In genomic region chr16:77893690-77894089, GRCm38 (mm10) we compare ENCODE assay signal across 17 mouse cellular contexts.
A peak's percentile ranks its signal among the peaks of the same experiment; 100 is the strongest.
DNase-seq lines count a peak whose midpoint lies in the region; ATAC-seq and TF ChIP-seq lines count a peak whose summit lies in the region.
"Had no signal": no experiment of that assay in that cellular context is flagged by ENCODE, and none has a peak within 500 bp of the region (broad histone marks: within the 10 kb centered on the region; RNA-seq: fewer than 3 reads in every experiment).

No protein-coding gene starts in this region.

- no peak overlapping the region for H3K4me2 ChIP-seq in forebrain, embryonic 13.5 days
- H3K4me2 ChIP-seq in forebrain, embryonic 11.5 days (ENCODE audit: low read depth, low read length, severe bottlenecking), result no peak overlapping the region
- no peak overlapping the region for H3K4me2 ChIP-seq in embryonic facial prominence, embryonic 14.5 days (ENCODE audit: low read depth, low read length)
- no peak overlapping the region for H3K4me2 ChIP-seq in hindbrain, embryonic 14.5 days (replicated peaks)
- no peak overlapping the region for H3K4me2 ChIP-seq in midbrain, postnatal 0 days (ENCODE audit: low read depth, low read length, poor library complexity, severe bottlenecking)
- H3K4me2 ChIP-seq: heart, embryonic 11.5 days; limb, embryonic 15.5 days had no signal

- H3K27ac ChIP-seq in forebrain, embryonic 13.5 days, result peak overlapping the region; percentile 80
- H3K27ac ChIP-seq in forebrain, embryonic 11.5 days (ENCODE audit: low read depth, low read length), result no peak overlapping the region
- peak overlapping the region; percentile 78 for H3K27ac ChIP-seq in embryonic facial prominence, embryonic 14.5 days (replicated peaks; ENCODE audit: low read depth, low read length)
- peak overlapping the region; percentile 76 for H3K27ac ChIP-seq in hindbrain, embryonic 14.5 days
- H3K27ac ChIP-seq in midbrain, postnatal 0 days (ENCODE audit: low read depth, low read length), result no peak overlapping the region
- H3K27ac ChIP-seq: limb, embryonic 15.5 days had no signal

- H3K4me3 ChIP-seq in forebrain, embryonic 13.5 days, result no peak overlapping the region
- H3K4me3 ChIP-seq in forebrain, embryonic 11.5 days (ENCODE audit: low read depth, low read length), result no peak overlapping the region
- no peak overlapping the region for H3K4me3 ChIP-seq in embryonic facial prominence, embryonic 14.5 days (ENCODE audit: low read depth, low read length)
- H3K4me3 ChIP-seq in hindbrain, embryonic 14.5 days (replicated peaks; ENCODE audit: low read length), result no peak overlapping the region
- no peak overlapping the region for H3K4me3 ChIP-seq in midbrain, postnatal 0 days (ENCODE audit: low read depth, low read length)
- H3K4me3 ChIP-seq: limb, embryonic 15.5 days had no signal

- no peaks in the 10 kb centered on the region for H3K36me3 ChIP-seq in forebrain, embryonic 13.5 days (ENCODE audit: poor library complexity, severe bottlenecking)
- no peaks in the 10 kb centered on the region for H3K36me3 ChIP-seq in forebrain, embryonic 11.5 days (ENCODE audit: control insufficient read depth, insufficient read depth, low read length)
- no peaks in the 10 kb centered on the region for H3K36me3 ChIP-seq in embryonic facial prominence, embryonic 14.5 days (ENCODE audit: control insufficient read depth, insufficient read depth, low read length)
- no peaks in the 10 kb centered on the region for H3K36me3 ChIP-seq in hindbrain, embryonic 14.5 days (replicated peaks; ENCODE audit: control insufficient read depth, insufficient read depth)
- no peaks in the 10 kb centered on the region for H3K36me3 ChIP-seq in midbrain, postnatal 0 days (ENCODE audit: insufficient read depth, low read length)
- H3K36me3 ChIP-seq: G1E; limb, embryonic 15.5 days had no signal

- no peaks in the 10 kb centered on the region for H3K9me3 ChIP-seq in forebrain, embryonic 13.5 days (replicated peaks)
- H3K9me3 ChIP-seq in forebrain, embryonic 11.5 days (ENCODE audit: control insufficient read depth, low read length), result no peaks in the 10 kb centered on the region
- no peaks in the 10 kb centered on the region for H3K9me3 ChIP-seq in embryonic facial prominence, embryonic 14.5 days (ENCODE audit: control insufficient read depth, low read length)
- no peaks in the 10 kb centered on the region for H3K9me3 ChIP-seq in hindbrain, embryonic 14.5 days (ENCODE audit: control insufficient read depth, low read length)
- no peaks in the 10 kb centered on the region for H3K9me3 ChIP-seq in midbrain, postnatal 0 days (ENCODE audit: low read length)
- H3K9me3 ChIP-seq: limb, embryonic 15.5 days had no signal

- H3K9ac ChIP-seq in forebrain, embryonic 13.5 days, result no peak overlapping the region
- no peak overlapping the region for H3K9ac ChIP-seq in forebrain, embryonic 11.5 days (ENCODE audit: low read length)
- no peak overlapping the region for H3K9ac ChIP-seq in embryonic facial prominence, embryonic 14.5 days (ENCODE audit: low read depth, low read length)
- no peak overlapping the region for H3K9ac ChIP-seq in hindbrain, embryonic 14.5 days
- H3K9ac ChIP-seq in midbrain, postnatal 0 days (replicated peaks; ENCODE audit: low read length, poor library complexity, severe bottlenecking), result no peak overlapping the region
- H3K9ac ChIP-seq: limb, embryonic 15.5 days had no signal

- ATAC-seq in forebrain, embryonic 13.5 days, result peak; percentile 89
- no peak for ATAC-seq in forebrain, embryonic 11.5 days (replicated peaks; ENCODE audit: low FRiP score)
- ATAC-seq in embryonic facial prominence, embryonic 14.5 days (ENCODE audit: low read depth), result no peak
- ATAC-seq in hindbrain, embryonic 14.5 days (ENCODE audit: low FRiP score), result peak; percentile 80
- ATAC-seq in midbrain, postnatal 0 days (ENCODE audit: low FRiP score), result no peak

- DNase-seq in forebrain, embryonic 11.5 days (ENCODE audit: low spot score), result no peak
- peak; percentile 53 for DNase-seq in embryonic facial prominence, embryonic 14.5 days (ENCODE audit: low spot score)
- DNase-seq in hindbrain, embryonic 14.5 days (ENCODE audit: low spot score), result peak; percentile 30
- DNase-seq in midbrain, postnatal 0 days (ENCODE audit: low spot score), result peak; percentile 29
- no peak for DNase-seq in urinary bladder, postnatal 25 days (ENCODE audit: low spot score)
- DNase-seq in adipocyte (ENCODE audit: low spot score), result no peak
- no peak for DNase-seq in frontal cortex, postnatal 25 days (ENCODE audit: low spot score in 2 of 2)
- DNase-seq: adrenal gland, postnatal 25 days; gastrocnemius, postnatal 25 days; kidney, adult 8-10 months; lung, adult 2 months; right cerebral cortex, postnatal 25 days; thymus, adult 18-20 months had no signal

- H3K4me1 ChIP-seq in forebrain, embryonic 13.5 days, result peaks cover 8% of the 10 kb centered on the region
- no peaks in the 10 kb centered on the region for H3K4me1 ChIP-seq in forebrain, embryonic 11.5 days (replicated peaks; ENCODE audit: control insufficient read depth, insufficient read depth, low read length)
- peaks cover 3% of the 10 kb centered on the region for H3K4me1 ChIP-seq in embryonic facial prominence, embryonic 14.5 days (ENCODE audit: control insufficient read depth, insufficient read depth, low read length)
- peaks cover 11% of the 10 kb centered on the region for H3K4me1 ChIP-seq in hindbrain, embryonic 14.5 days (replicated peaks; ENCODE audit: control insufficient read depth, insufficient read depth, low read length)
- H3K4me1 ChIP-seq in midbrain, postnatal 0 days (ENCODE audit: insufficient read depth, low read length), result no peaks in the 10 kb centered on the region
- H3K4me1 ChIP-seq: limb, embryonic 15.5 days had no signal

- TF ChIP-seq CTCF in midbrain, postnatal 0 days (IDR thresholded peaks at IDR 0.05), result no peak

- H3K27me3 ChIP-seq in forebrain, embryonic 13.5 days, result no peaks in the 10 kb centered on the region
- no peaks in the 10 kb centered on the region for H3K27me3 ChIP-seq in forebrain, embryonic 11.5 days (ENCODE audit: control insufficient read depth, insufficient read depth, low read length)
- no peaks in the 10 kb centered on the region for H3K27me3 ChIP-seq in embryonic facial prominence, embryonic 14.5 days (replicated peaks; ENCODE audit: control insufficient read depth, insufficient read depth, low read length)
- H3K27me3 ChIP-seq in hindbrain, embryonic 14.5 days (ENCODE audit: control insufficient read depth, insufficient read depth, low read length), result no peaks in the 10 kb centered on the region
- no peaks in the 10 kb centered on the region for H3K27me3 ChIP-seq in midbrain, postnatal 0 days (ENCODE audit: insufficient read depth, low read length)
- H3K27me3 ChIP-seq: limb, embryonic 15.5 days had no signal

- 39% methylated on average over 2 of the region's 2 CpGs for WGBS in forebrain, embryonic 13.5 days
- 62% methylated on average over 2 of the region's 2 CpGs for WGBS in forebrain, embryonic 11.5 days
- 25% methylated on average over 2 of the region's 2 CpGs for WGBS in embryonic facial prominence, embryonic 14.5 days
- 32% methylated on average over 2 of the region's 2 CpGs for whole genome bisulfite sequencing in hindbrain, embryonic 14.5 days
- WGBS in midbrain, postnatal 0 days, result 27% methylated on average over 2 of the region's 2 CpGs

Comparison
In these comparisons a context has a peak if more than half of its experiments do, and no peak if none do; other contexts are left out.
1. ATAC-seq: peak in forebrain, embryonic 13.5 days (single experiment) and hindbrain, embryonic 14.5 days (single experiment); none in forebrain, embryonic 11.5 days (single experiment), embryonic facial prominence, embryonic 14.5 days (single experiment) and midbrain, postnatal 0 days (single experiment).
2. H3K27ac ChIP-seq: peak in forebrain, embryonic 13.5 days (single experiment), embryonic facial prominence, embryonic 14.5 days (single experiment) and hindbrain, embryonic 14.5 days (single experiment); none in forebrain, embryonic 11.5 days (single experiment) and midbrain, postnatal 0 days (single experiment).
3. DNase-seq: peak in embryonic facial prominence, embryonic 14.5 days (single experiment), hindbrain, embryonic 14.5 days (single experiment) and midbrain, postnatal 0 days (single experiment); none in forebrain, embryonic 11.5 days (single experiment), urinary bladder, postnatal 25 days (single experiment), adipocyte (single experiment) and frontal cortex, postnatal 25 days (0 of 2).